Mouse (Mus musculus) stomach, adult 2 months (tissue): ENCODE results near the gene Rsrp1. TPM values are rescaled to one million over a fixed set of nuclear protein-coding genes. Genes with fewer than 3 reads are reported as not detected.

Experiments
- polyA plus RNA-seq: library from polyadenylated mRNA; depleted of rRNA; stranded (reverse); fragments of >200 nt; gene quantifications from 2 replicates; pipeline ENCODE4 v1.2.3, GENCODE M21; 2012; rRNA removed

Rsrp1 gene
- 364 and 897 TPM in 2 replicates for polyA plus RNA-seq

GRCm38 (mm10) chr4:134923258-134924018 lies at the start of gene Rsrp1:
Gene Rsrp1 (plus strand): TSS chr4:134923592.

DNA sequence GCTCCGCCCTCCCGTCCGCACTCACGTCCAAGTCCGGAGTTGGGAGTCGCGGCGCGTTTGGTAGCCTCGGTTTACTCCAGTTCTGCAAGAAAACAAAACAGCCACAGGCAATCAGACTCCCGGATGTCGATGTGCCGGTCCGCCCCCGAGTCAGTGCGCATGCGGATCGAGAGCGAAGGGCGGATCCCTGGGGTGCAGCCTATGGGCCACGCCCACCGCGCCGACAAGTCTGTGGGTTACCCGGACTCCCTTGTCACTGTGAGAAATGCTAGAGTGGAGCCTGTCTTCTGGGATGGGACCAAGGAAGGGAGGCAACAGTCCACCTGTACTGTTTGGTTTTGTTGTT lies 8.6 kb upstream of the Rsrp1 start, which contains the start of gene Tmem50a:
Gene Tmem50a (minus strand): TSS at position 161 of the 346 bp plus-strand sequence.

GRCm38 (mm10) chr4:134930684-134931481 lies 7.5 kb downstream of the Rsrp1 start, which contains the start of gene Syf2:
Gene Syf2 (plus strand): TSS chr4:134930898.

Other genes with a start within 250 kb of the Rsrp1 start
- 2.3 and 3.2 TPM in 2 replicates for gene Man1c1, start 219.3 kb upstream of the Rsrp1 start, polyA plus RNA-seq
- 5.3 and 6.1 TPM in 2 replicates for gene Ldlrap1, start 155.6 kb upstream of the Rsrp1 start, polyA plus RNA-seq
- 3.1 and 5.1 TPM in 2 replicates for gene Maco1, start 70.2 kb upstream of the Rsrp1 start, polyA plus RNA-seq
- gene Rhd, start 59.1 kb upstream of the Rsrp1 start, polyA plus RNA-seq: 0.12 and 0.13 TPM in 2 replicates
- 31.5 and 36.9 TPM in 2 replicates for gene Tmem50a, start 8.6 kb upstream of the Rsrp1 start, polyA plus RNA-seq
- gene Syf2, start 7.3 kb downstream of the Rsrp1 start, polyA plus RNA-seq: 4.2 and 4.4 TPM in 2 replicates
- gene Runx3, start 197.1 kb downstream of the Rsrp1 start, polyA plus RNA-seq: 0.35 and 1.0 TPM in 2 replicates